In genomic region chr6:22018768-22019445, GRCm38 (mm10) we compare ENCODE assay signal across 13 mouse cellular contexts. TPM values are rescaled to one million over a fixed set of nuclear protein-coding genes. Genes with fewer than 3 reads are reported as not detected.
DNase-seq lines count a peak whose midpoint lies in the region; ATAC-seq lines count a peak whose summit lies in the region.
"Had no signal": no experiment of that assay in that cellular context is flagged by ENCODE, and none has a peak within 500 bp of the region (broad histone marks: within the 10 kb centered on the region; RNA-seq: fewer than 3 reads in every experiment).

No protein-coding gene starts in this region.

- no peak overlapping the region for H3K4me2 ChIP-seq in heart, embryonic 16.5 days (ENCODE audit: low read depth, low read length)
- no peak overlapping the region for H3K4me2 ChIP-seq in midbrain, embryonic 11.5 days
- no peak overlapping the region for H3K4me2 ChIP-seq in midbrain, embryonic 16.5 days (ENCODE audit: low read length)
- no peak overlapping the region for H3K4me2 ChIP-seq in embryonic facial prominence, embryonic 14.5 days (ENCODE audit: low read depth, low read length)
- H3K4me2 ChIP-seq in stomach, embryonic 16.5 days (ENCODE audit: low read depth, low read length), result no peak overlapping the region
- H3K4me2 ChIP-seq: hindbrain, embryonic 12.5 days; liver, embryonic 15.5 days; neural tube, embryonic 12.5 days had no signal

- no peaks in the 10 kb centered on the region for H3K27me3 ChIP-seq in heart, embryonic 16.5 days (ENCODE audit: control insufficient read depth, insufficient read depth, low read length)
- no peaks in the 10 kb centered on the region for H3K27me3 ChIP-seq in heart, embryonic 10.5 days (ENCODE audit: insufficient read depth, poor library complexity, severe bottlenecking)
- H3K27me3 ChIP-seq in midbrain, embryonic 11.5 days (ENCODE audit: control insufficient read depth, insufficient read depth, low read length), result no peaks in the 10 kb centered on the region
- no peaks in the 10 kb centered on the region for H3K27me3 ChIP-seq in midbrain, embryonic 16.5 days (ENCODE audit: control insufficient read depth, insufficient read depth, low read depth, low read length)
- no peaks in the 10 kb centered on the region for H3K27me3 ChIP-seq in embryonic facial prominence, embryonic 14.5 days (replicated peaks; ENCODE audit: control insufficient read depth, insufficient read depth, low read length)
- H3K27me3 ChIP-seq in stomach, embryonic 16.5 days (ENCODE audit: control insufficient read depth, insufficient read depth, low read length), result no peaks in the 10 kb centered on the region
- H3K27me3 ChIP-seq: hindbrain, embryonic 12.5 days; liver, embryonic 15.5 days; neural tube, embryonic 12.5 days had no signal

- 43% methylated on average over 8 of the region's 8 CpGs for WGBS in heart, embryonic 16.5 days
- 48% methylated on average over 8 of the region's 8 CpGs for WGBS in heart, embryonic 10.5 days
- 72% methylated on average over 8 of the region's 8 CpGs for WGBS in midbrain, embryonic 11.5 days
- WGBS in midbrain, embryonic 16.5 days, result 71% methylated on average over 8 of the region's 8 CpGs
- 37% methylated on average over 8 of the region's 8 CpGs for WGBS in embryonic facial prominence, embryonic 14.5 days
- 50% methylated on average over 8 of the region's 8 CpGs for WGBS in stomach, embryonic 16.5 days

- H3K9ac ChIP-seq in heart, embryonic 16.5 days (ENCODE audit: low read length), result no peak overlapping the region
- H3K9ac ChIP-seq in midbrain, embryonic 11.5 days (ENCODE audit: low read length), result no peak overlapping the region
- no peak overlapping the region for H3K9ac ChIP-seq in midbrain, embryonic 16.5 days (ENCODE audit: low read depth, low read length)
- H3K9ac ChIP-seq in embryonic facial prominence, embryonic 14.5 days (ENCODE audit: low read depth, low read length), result no peak overlapping the region
- H3K9ac ChIP-seq in stomach, embryonic 16.5 days (ENCODE audit: low read length), result no peak overlapping the region
- H3K9ac ChIP-seq: hindbrain, embryonic 12.5 days; liver, embryonic 15.5 days; neural tube, embryonic 12.5 days had no signal

- H3K36me3 ChIP-seq in heart, embryonic 16.5 days (ENCODE audit: control insufficient read depth, insufficient read depth), result no peaks in the 10 kb centered on the region; the same call in 1 of the 2 replicates
- no peaks in the 10 kb centered on the region; the same call in 1 of the 2 replicates for H3K36me3 ChIP-seq in heart, embryonic 10.5 days
- H3K36me3 ChIP-seq in midbrain, embryonic 11.5 days (ENCODE audit: control insufficient read depth, insufficient read depth, low read length), result no peaks in the 10 kb centered on the region
- no peaks in the 10 kb centered on the region for H3K36me3 ChIP-seq in midbrain, embryonic 16.5 days (ENCODE audit: control insufficient read depth, insufficient read depth, low read length)
- no peaks in the 10 kb centered on the region for H3K36me3 ChIP-seq in embryonic facial prominence, embryonic 14.5 days (ENCODE audit: control insufficient read depth, insufficient read depth, low read length)
- H3K36me3 ChIP-seq in stomach, embryonic 16.5 days (ENCODE audit: control insufficient read depth, insufficient read depth, low read length), result no peaks in the 10 kb centered on the region
- H3K36me3 ChIP-seq: hindbrain, embryonic 12.5 days; liver, embryonic 15.5 days; neural tube, embryonic 12.5 days had no signal

- no peak for ATAC-seq in heart, embryonic 16.5 days (replicated peaks; ENCODE audit: extremely low read depth, insufficient read depth, low FRiP score)
- ATAC-seq in midbrain, embryonic 11.5 days (ENCODE audit: low FRiP score), result no peak
- ATAC-seq in midbrain, embryonic 16.5 days, result no peak
- no peak for ATAC-seq in embryonic facial prominence, embryonic 14.5 days (ENCODE audit: low read depth)
- ATAC-seq in stomach, embryonic 16.5 days (ENCODE audit: insufficient read depth, low FRiP score), result 0 out of 2 replicates have a peak, but pooled peaks have one; percentile 38

- H3K4me1 ChIP-seq in heart, embryonic 16.5 days (ENCODE audit: control insufficient read depth, insufficient read depth, low read length), result peaks cover 9% of the 10 kb centered on the region; the same call in 1 of the 2 replicates
- H3K4me1 ChIP-seq in heart, embryonic 10.5 days, result peaks cover 9% of the 10 kb centered on the region
- no peaks in the 10 kb centered on the region for H3K4me1 ChIP-seq in midbrain, embryonic 11.5 days (ENCODE audit: control insufficient read depth, insufficient read depth, low read length)
- H3K4me1 ChIP-seq in midbrain, embryonic 16.5 days (ENCODE audit: control insufficient read depth, insufficient read depth, low read length), result no peaks in the 10 kb centered on the region
- peaks cover 19% of the 10 kb centered on the region; the same call in 1 of the 2 replicates for H3K4me1 ChIP-seq in embryonic facial prominence, embryonic 14.5 days (ENCODE audit: control insufficient read depth, insufficient read depth, low read length)
- H3K4me1 ChIP-seq in stomach, embryonic 16.5 days (ENCODE audit: control insufficient read depth, insufficient read depth, low read length), result peaks cover 12% of the 10 kb centered on the region
- H3K4me1 ChIP-seq: hindbrain, embryonic 12.5 days; liver, embryonic 15.5 days; neural tube, embryonic 12.5 days had no signal

- DNase-seq in heart, embryonic 10.5 days (ENCODE audit: low spot score), result no peak
- DNase-seq in midbrain, embryonic 11.5 days (ENCODE audit: low spot score, missing footprints), result peak; percentile 35
- no peak for DNase-seq in embryonic facial prominence, embryonic 14.5 days (ENCODE audit: low spot score)
- no peak for DNase-seq in yolk sac, embryonic 10.5 days (ENCODE audit: low spot score)
- DNase-seq: gastrocnemius, postnatal 36 days; kidney, adult 18-20 months had no signal

- H3K27ac ChIP-seq in heart, embryonic 16.5 days (ENCODE audit: low read length), result peak overlapping the region; percentile 32; the same call in 1 of the 2 replicates
- H3K27ac ChIP-seq in heart, embryonic 10.5 days, result no peak overlapping the region
- no peak overlapping the region for H3K27ac ChIP-seq in midbrain, embryonic 11.5 days (ENCODE audit: low read depth, low read length)
- no peak overlapping the region for H3K27ac ChIP-seq in midbrain, embryonic 16.5 days (ENCODE audit: low read length)
- H3K27ac ChIP-seq in embryonic facial prominence, embryonic 14.5 days (replicated peaks; ENCODE audit: low read depth, low read length), result peak overlapping the region; percentile 48
- H3K27ac ChIP-seq in stomach, embryonic 16.5 days (ENCODE audit: low read length), result peak overlapping the region; percentile 40; the same call in 1 of the 2 replicates
- H3K27ac ChIP-seq: hindbrain, embryonic 12.5 days; liver, embryonic 15.5 days; neural tube, embryonic 12.5 days had no signal

- no peaks in the 10 kb centered on the region for H3K9me3 ChIP-seq in heart, embryonic 16.5 days (replicated peaks; ENCODE audit: control insufficient read depth, low read length)
- no peaks in the 10 kb centered on the region for H3K9me3 ChIP-seq in heart, embryonic 10.5 days
- no peaks in the 10 kb centered on the region for H3K9me3 ChIP-seq in midbrain, embryonic 11.5 days (ENCODE audit: control insufficient read depth, low read length)
- no peaks in the 10 kb centered on the region for H3K9me3 ChIP-seq in midbrain, embryonic 16.5 days (replicated peaks; ENCODE audit: control insufficient read depth, low read length, poor library complexity, severe bottlenecking)
- H3K9me3 ChIP-seq in embryonic facial prominence, embryonic 14.5 days (ENCODE audit: control insufficient read depth, low read length), result no peaks in the 10 kb centered on the region
- H3K9me3 ChIP-seq in stomach, embryonic 16.5 days (replicated peaks; ENCODE audit: control insufficient read depth, low read length), result no peaks in the 10 kb centered on the region
- H3K9me3 ChIP-seq: hindbrain, embryonic 12.5 days; liver, embryonic 15.5 days; neural tube, embryonic 12.5 days had no signal

- H3K4me3 ChIP-seq in heart, embryonic 16.5 days (ENCODE audit: low read length), result no peak overlapping the region
- no peak overlapping the region for H3K4me3 ChIP-seq in heart, embryonic 10.5 days
- H3K4me3 ChIP-seq in midbrain, embryonic 11.5 days (ENCODE audit: low read depth, low read length), result no peak overlapping the region
- H3K4me3 ChIP-seq in midbrain, embryonic 16.5 days (ENCODE audit: low read depth, low read length), result no peak overlapping the region
- no peak overlapping the region for H3K4me3 ChIP-seq in embryonic facial prominence, embryonic 14.5 days (ENCODE audit: low read depth, low read length)
- H3K4me3 ChIP-seq in stomach, embryonic 16.5 days (replicated peaks; ENCODE audit: low read length), result no peak overlapping the region
- H3K4me3 ChIP-seq: erythroblast, embryonic 14.5 days; hindbrain, embryonic 12.5 days; liver, embryonic 15.5 days; neural tube, embryonic 12.5 days had no signal

RNA-seq across cellular contexts. Expression of gene Cped1, which starts 33.2 kb away (rescaled TPM):
- 4.8 and 7.2 TPM in 2 replicates for polyA plus RNA-seq in heart, embryonic 16.5 days (2015; fragmentation: Nextera tagmentation; extraction: Ambion mirVana)
- polyA plus RNA-seq in heart, embryonic 10.5 days (2016; fragmentation: Nextera tagmentation; extraction: Ambion mirVana), result 5.4 and 8.4 TPM in 2 replicates
- polyA plus RNA-seq in midbrain, embryonic 11.5 days (2014; fragmentation: Nextera tagmentation; extraction: Ambion mirVana), result 9.6 and 12.9 TPM in 2 replicates
- 2.1 and 2.7 TPM in 2 replicates for polyA plus RNA-seq in midbrain, embryonic 16.5 days (2015; fragmentation: Nextera tagmentation; extraction: Ambion mirVana)
- 25.0 and 29.2 TPM in 2 replicates for polyA plus RNA-seq in embryonic facial prominence, embryonic 14.5 days (2014; fragmentation: Nextera tagmentation; extraction: Ambion mirVana)
- polyA plus RNA-seq in stomach, embryonic 16.5 days (2015; fragmentation: Nextera tagmentation; extraction: Ambion mirVana), result 26.6 and 27.3 TPM in 2 replicates

Comparison
In these comparisons a context has a peak if more than half of its experiments do, and no peak if none do; other contexts are left out.
1. H3K27ac ChIP-seq: peak in heart, embryonic 16.5 days (single experiment), embryonic facial prominence, embryonic 14.5 days (single experiment) and stomach, embryonic 16.5 days (single experiment); none in heart, embryonic 10.5 days (single experiment), midbrain, embryonic 11.5 days (single experiment) and midbrain, embryonic 16.5 days (single experiment).